Mouse (Mus musculus): ENCODE data around the gene Klhl26.

DNA sequence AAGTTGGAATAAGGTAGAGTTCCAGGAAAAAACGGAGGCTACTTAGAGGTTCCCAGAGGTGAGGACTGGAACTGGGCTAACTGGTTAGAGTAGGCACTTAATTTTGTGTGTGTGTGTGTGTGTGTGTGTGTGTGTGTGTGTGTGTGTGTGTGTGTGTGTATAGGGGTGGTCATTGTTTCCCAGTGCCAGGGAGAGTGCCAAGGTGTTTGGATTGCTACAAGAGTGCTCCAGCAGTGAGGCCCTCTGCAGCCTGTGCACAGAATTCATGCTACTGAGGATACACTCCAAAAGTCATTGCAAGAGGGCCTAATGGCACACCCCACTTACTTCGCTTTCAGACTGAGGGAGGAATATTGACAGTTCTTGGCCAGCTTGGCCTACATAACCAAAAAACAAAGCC is 6.2 kb upstream of the Klhl26 start:
- TF ChIP-seq NANOG (IDR thresholded peaks at IDR 0.05; ENCODE audit: borderline replicate concordance, low read length) (no peak), CTCF (conservative IDR thresholded peaks at IDR 0.05; ENCODE audit: low read length) (no peak), POU5F1 (IDR thresholded peaks at IDR 0.05; ENCODE audit: borderline replicate concordance, low read length) (no peak)
